Mouse (Mus musculus): Measurements from ENCODE around the gene Slx1b.
"Not testable (repeated sequence)": the region's sequence is repeated elsewhere in the genome, so short reads cannot be mapped to it uniquely, and the experiment has no call there.

Slx1b gene

GRCm38 (mm10) chr7:126676631-126677220 is 18.9 kb downstream of the Slx1b start:
- no peak for DNase-seq (ENCODE audit: low spot score in 2 of 2)

GRCm38 (mm10) chr7:126676207-126676606 is 19.4 kb downstream of the Slx1b start, which contains the start of gene Sult1a1:
Gene Sult1a1, minus strand, starts transcription at chr7:126676432.
- DNase-seq (ENCODE audit: low spot score in 2 of 2): no peak

GRCm38 (mm10) chr7:126675104-126675503 is 20.5 kb downstream of the Slx1b start:
- DNase-seq (ENCODE audit: low spot score in 2 of 2): no peak

GRCm38 (mm10) chr7:126672111-126672510 is 23.5 kb downstream of the Slx1b start:
- no peak for DNase-seq (ENCODE audit: low spot score in 2 of 2)

- no peak for DNase-seq (ENCODE audit: low spot score in 2 of 2)
Measured at GRCm38 (mm10) chr7:126670152-126670551, 25.4 kb downstream of the Slx1b start.

GRCm38 (mm10) chr7:126668452-126668851 is 27.1 kb downstream of the Slx1b start:
- no peak for DNase-seq (ENCODE audit: low spot score in 2 of 2)

GRCm38 (mm10) chr7:126667495-126668090 is 28.0 kb downstream of the Slx1b start:
- DNase-seq (ENCODE audit: low spot score in 2 of 2): no peak

- DNase-seq (ENCODE audit: low spot score in 2 of 2): no peak
Measured at GRCm38 (mm10) chr7:126665269-126665668, 30.3 kb downstream of the Slx1b start.

GRCm38 (mm10) chr7:126663646-126664045 is 31.9 kb downstream of the Slx1b start:
- no peak for DNase-seq (ENCODE audit: low spot score in 2 of 2)

- no peak for DNase-seq (ENCODE audit: low spot score in 2 of 2)
Measured at GRCm38 (mm10) chr7:126659771-126660170, 35.8 kb downstream of the Slx1b start.

GRCm38 (mm10) chr7:126657522-126657921 is 38.1 kb downstream of the Slx1b start:
- no peak for DNase-seq (ENCODE audit: low spot score in 2 of 2)

GRCm38 (mm10) chr7:126655695-126656094 is 39.9 kb downstream of the Slx1b start:
- DNase-seq (ENCODE audit: low spot score in 2 of 2): no peak

- no peak for DNase-seq (ENCODE audit: low spot score in 2 of 2)
Measured at GRCm38 (mm10) chr7:126653991-126654390, 41.6 kb downstream of the Slx1b start.

- DNase-seq (ENCODE audit: low spot score in 2 of 2): no peak
Measured at GRCm38 (mm10) chr7:126650852-126651251, 44.7 kb downstream of the Slx1b start.

- peak; percentile 84 to 91 for DNase-seq (ENCODE audit: low spot score in 2 of 2)
Measured at GRCm38 (mm10) chr7:126649231-126650051, 46.1 kb downstream of the Slx1b start, which contains the start of gene Sgf29. Gene Sgf29, plus strand, starts transcription at chr7:126649309.

- no peak for DNase-seq (ENCODE audit: low spot score in 2 of 2)
Measured at GRCm38 (mm10) chr7:126648486-126648885, 47.1 kb downstream of the Slx1b start.

GRCm38 (mm10) chr7:126645708-126646107 is 49.9 kb downstream of the Slx1b start:
- DNase-seq (ENCODE audit: low spot score in 2 of 2): no peak

GRCm38 (mm10) chr7:126644914-126645313 is 50.7 kb downstream of the Slx1b start:
- DNase-seq (ENCODE audit: low spot score in 2 of 2): no peak

GRCm38 (mm10) chr7:126644345-126644744 is 51.2 kb downstream of the Slx1b start:
- no peak for DNase-seq (ENCODE audit: low spot score in 2 of 2)

- not testable (repeated sequence) for DNase-seq (ENCODE audit: low spot score in 2 of 2)
Measured at GRCm38 (mm10) chr7:126643244-126643617, 52.4 kb downstream of the Slx1b start.

GRCm38 (mm10) chr7:126642545-126643243 is 52.9 kb downstream of the Slx1b start:
- DNase-seq (ENCODE audit: low spot score in 2 of 2): no peak

Data from frontal cortex, postnatal 25 days (tissue).